Mouse (Mus musculus) liver, embryonic 15.5 days (tissue): ENCODE measurements at regions not wholly inside any gene's neighbourhood (a gene's known extent, or its start where the extent isn't known, plus 50 kb on each side); places are given as distances from the start of the nearest gene placed in this dataset.

ENCODE experiments used
- ATAC-seq: fragments of 200-750 bp; cut with Nextera tagmentation; 2 replicates; pipeline ENCODE4 v1.8.0; 2017; ENCODE audit warnings: moderate number of reproducible peaks, mild to moderate bottlenecking, moderate library complexity; ENCODE audit not compliant: insufficient read depth
- H3K27ac ChIP-seq: fragments of 300-500 bp; sonication (generic); replicated peaks from 2 replicates; pipeline ENCODE4 v1.5.1; 2015; ENCODE audit warnings: mild to moderate bottlenecking, inconsistent platforms
- H3K27me3 ChIP-seq: fragments of 300-500 bp; sonication (generic); 2 replicates; pipeline ENCODE4 v1.6.1; 2015; ENCODE audit warnings: mild to moderate bottlenecking, inconsistent platforms
- H3K36me3 ChIP-seq: fragments of 300-500 bp; sonication (generic); replicated peaks from 2 replicates; pipeline ENCODE4 v1.6.1; 2015; ENCODE audit warnings: moderate library complexity, mild to moderate bottlenecking, inconsistent platforms
- H3K4me1 ChIP-seq: fragments of 300-500 bp; sonication (generic); replicated peaks from 2 replicates; pipeline ENCODE4 v1.6.1; 2015; ENCODE audit warnings: inconsistent platforms
- H3K4me2 ChIP-seq: fragments of 300-500 bp; sonication (generic); 2 replicates; pipeline ENCODE4 v1.6.1; 2015; ENCODE audit warnings: moderate library complexity, mild to moderate bottlenecking, inconsistent platforms
- H3K4me3 ChIP-seq: fragments of 300-500 bp; sonication (generic); replicated peaks from 2 replicates; pipeline ENCODE4 v1.5.1; 2015; ENCODE audit warnings: mild to moderate bottlenecking, inconsistent platforms
- H3K9ac ChIP-seq: fragments of 300-500 bp; sonication (generic); 2 replicates; pipeline ENCODE4 v1.6.1; 2015; ENCODE audit warnings: moderate library complexity, mild to moderate bottlenecking, inconsistent platforms
- H3K9me3 ChIP-seq: fragments of 300-500 bp; sonication (generic); replicated peaks from 2 replicates; pipeline ENCODE4 v1.6.1; 2016; ENCODE audit warnings: inconsistent platforms
- WGBS: fragments of 180-500 bp; shearing (Covaris S2); methylation state at CpG from one replicate; pipeline ENCODE4 v1.1.7; 2015; ENCODE audit warnings: mixed read lengths; ENCODE audit not compliant: insufficient replicate concordance; 5-methylcytosine and 5-hydroxymethylcytosine counted together

GRCm38 (mm10) chr7:117127728-117128127 is 253.1 kb upstream of the Xylt1 start:
- 4% methylated on average over 3 of the region's 3 CpGs for WGBS
- Histone ChIP-seq H3K36me3 (no peaks in the 10 kb centered on the region), H3K9me3 (no peaks in the 10 kb centered on the region), H3K27ac (no peak overlapping the region), H3K9ac (no peak overlapping the region), H3K4me2 (no peak overlapping the region), H3K4me3 (no peak overlapping the region), H3K4me1 (no peaks in the 10 kb centered on the region), H3K27me3 (no peaks in the 10 kb centered on the region)
- no peak for ATAC-seq

- WGBS, result 41% methylated on average over 1 of the region's 1 CpGs
- Histone ChIP-seq H3K9me3 (no peaks in the 10 kb centered on the region), H3K9ac (no peak overlapping the region), H3K27ac (no peak overlapping the region), H3K4me1 (no peaks in the 10 kb centered on the region), H3K36me3 (no peaks in the 10 kb centered on the region), H3K4me2 (no peak overlapping the region), H3K4me3 (no peak overlapping the region), H3K27me3 (no peaks in the 10 kb centered on the region)
- ATAC-seq, result no peak
Observed at GRCm38 (mm10) chr7:117134869-117135268, 245.9 kb upstream of the Xylt1 start.

- H3K9me3 ChIP-seq, result no peaks in the 10 kb centered on the region
- H3K4me2 ChIP-seq, result no peak overlapping the region
- WGBS, result 46% methylated on average over 1 of the region's 1 CpGs
Observed at GRCm38 (mm10) chr7:117138681-117139080, 242.1 kb upstream of the Xylt1 start.

GRCm38 (mm10) chr7:117139245-117139970 is 241.4 kb upstream of the Xylt1 start:
- ATAC-seq, result no peak
- WGBS, result 23% methylated on average over 5 of the region's 5 CpGs
- H3K27ac ChIP-seq, result no peak overlapping the region

More at GRCm38 (mm10) chr7:117138681-117139080, 242.1 kb upstream of the Xylt1 start:
- no peak for ATAC-seq
- Histone ChIP-seq H3K4me3 (no peak overlapping the region), H3K36me3 (no peaks in the 10 kb centered on the region), H3K4me1 (no peaks in the 10 kb centered on the region), H3K27me3 (no peaks in the 10 kb centered on the region), H3K27ac (no peak overlapping the region), H3K9ac (no peak overlapping the region)

GRCm38 (mm10) chr7:117139971-117140247 is 240.9 kb upstream of the Xylt1 start:
- H3K36me3 ChIP-seq, result no peaks in the 10 kb centered on the region
- WGBS, result 31% methylated on average over 1 of the region's 1 CpGs
- H3K4me1 ChIP-seq, result no peaks in the 10 kb centered on the region
- no peak overlapping the region for H3K27ac ChIP-seq
- no peaks in the 10 kb centered on the region for H3K9me3 ChIP-seq
- H3K27me3 ChIP-seq, result no peaks in the 10 kb centered on the region
- H3K4me3 ChIP-seq, result no peak overlapping the region
- ATAC-seq, result no peak
- H3K9ac ChIP-seq, result no peak overlapping the region
- no peak overlapping the region for H3K4me2 ChIP-seq

More at GRCm38 (mm10) chr7:117139245-117139970, 241.4 kb upstream of the Xylt1 start:
- Histone ChIP-seq H3K36me3 (no peaks in the 10 kb centered on the region), H3K9me3 (no peaks in the 10 kb centered on the region), H3K4me1 (no peaks in the 10 kb centered on the region), H3K4me3 (no peak overlapping the region), H3K4me2 (no peak overlapping the region), H3K9ac (no peak overlapping the region), H3K27me3 (no peaks in the 10 kb centered on the region)

GRCm38 (mm10) chr7:117146809-117147208 is 234.0 kb upstream of the Xylt1 start:
- 65% methylated on average over 7 of the region's 7 CpGs for WGBS
- ATAC-seq, result no peak

GRCm38 (mm10) chr7:117150355-117150754 is 230.4 kb upstream of the Xylt1 start:
- H3K4me2 ChIP-seq, result no peak overlapping the region
- H3K36me3 ChIP-seq, result no peaks in the 10 kb centered on the region
- ATAC-seq, result no peak
- H3K9ac ChIP-seq, result no peak overlapping the region
- H3K4me3 ChIP-seq, result no peak overlapping the region
- H3K9me3 ChIP-seq, result no peaks in the 10 kb centered on the region
- 56% methylated on average over 8 of the region's 8 CpGs for WGBS
- no peak overlapping the region for H3K27ac ChIP-seq
- no peaks in the 10 kb centered on the region for H3K27me3 ChIP-seq
- H3K4me1 ChIP-seq, result no peaks in the 10 kb centered on the region

More at GRCm38 (mm10) chr7:117146809-117147208, 234.0 kb upstream of the Xylt1 start:
- H3K4me1 ChIP-seq, result no peaks in the 10 kb centered on the region
- no peaks in the 10 kb centered on the region for H3K36me3 ChIP-seq
- H3K9me3 ChIP-seq, result no peaks in the 10 kb centered on the region
- H3K9ac ChIP-seq, result no peak overlapping the region
- H3K4me2 ChIP-seq, result no peak overlapping the region
- no peaks in the 10 kb centered on the region for H3K27me3 ChIP-seq
- H3K27ac ChIP-seq, result no peak overlapping the region
- H3K4me3 ChIP-seq, result no peak overlapping the region

GRCm38 (mm10) chr7:117153826-117154550 is 226.8 kb upstream of the Xylt1 start:
- no peaks in the 10 kb centered on the region for H3K4me1 ChIP-seq
- no peaks in the 10 kb centered on the region for H3K36me3 ChIP-seq
- no peak overlapping the region for H3K9ac ChIP-seq
- no peaks in the 10 kb centered on the region for H3K9me3 ChIP-seq
- H3K4me2 ChIP-seq, result no peak overlapping the region
- no peak for ATAC-seq
- no peak overlapping the region for H3K27ac ChIP-seq
- no peak overlapping the region for H3K4me3 ChIP-seq
- H3K27me3 ChIP-seq, result no peaks in the 10 kb centered on the region
- 58% methylated on average over 5 of the region's 5 CpGs for WGBS

GRCm38 (mm10) chr7:117161193-117161908 is 219.4 kb upstream of the Xylt1 start:
- ATAC-seq, result no peak
- no peak overlapping the region for H3K4me2 ChIP-seq
- 23% methylated on average over 3 of the region's 3 CpGs for WGBS

GRCm38 (mm10) chr7:117174811-117175422 is 205.9 kb upstream of the Xylt1 start:
- Histone ChIP-seq H3K4me2 (no peak overlapping the region), H3K36me3 (no peaks in the 10 kb centered on the region), H3K27me3 (no peaks in the 10 kb centered on the region), H3K9ac (no peak overlapping the region), H3K4me1 (no peaks in the 10 kb centered on the region), H3K4me3 (no peak overlapping the region), H3K27ac (no peak overlapping the region), H3K9me3 (no peaks in the 10 kb centered on the region)
- WGBS, result 55% methylated on average over 8 of the region's 8 CpGs
- no peak for ATAC-seq

More at GRCm38 (mm10) chr7:117161193-117161908, 219.4 kb upstream of the Xylt1 start:
- Histone ChIP-seq H3K4me3 (no peak overlapping the region), H3K36me3 (no peaks in the 10 kb centered on the region), H3K9me3 (no peaks in the 10 kb centered on the region), H3K4me1 (no peaks in the 10 kb centered on the region), H3K27me3 (no peaks in the 10 kb centered on the region), H3K27ac (no peak overlapping the region), H3K9ac (no peak overlapping the region)

GRCm38 (mm10) chr7:117184011-117184410 is 196.8 kb upstream of the Xylt1 start:
- Histone ChIP-seq H3K4me2 (no peak overlapping the region), H3K4me1 (no peaks in the 10 kb centered on the region), H3K27ac (no peak overlapping the region), H3K9me3 (no peaks in the 10 kb centered on the region), H3K36me3 (no peaks in the 10 kb centered on the region), H3K9ac (no peak overlapping the region), H3K27me3 (no peaks in the 10 kb centered on the region), H3K4me3 (no peak overlapping the region)
- no peak for ATAC-seq
- 31% methylated on average over 1 of the region's 1 CpGs for WGBS
